Mouse (Mus musculus) liver, postnatal 0 days (tissue): ENCODE data around the gene Psmd8.
A peak's percentile ranks its signal among the peaks of the same experiment; 100 is the strongest.

ENCODE experiments used
- CTCF ChIP-seq: sonication (generic); IDR thresholded peaks from 2 replicates; pipeline ENCODE4 v1.5.1; 2016; ENCODE audit warnings: antibody characterized with exemption, low read depth
- EP300 ChIP-seq: IDR thresholded peaks from 2 replicates; pipeline ENCODE4 v1.6.1; 2016; ENCODE audit warnings: antibody characterized with exemption, low read depth, mild to moderate bottlenecking

DNA sequence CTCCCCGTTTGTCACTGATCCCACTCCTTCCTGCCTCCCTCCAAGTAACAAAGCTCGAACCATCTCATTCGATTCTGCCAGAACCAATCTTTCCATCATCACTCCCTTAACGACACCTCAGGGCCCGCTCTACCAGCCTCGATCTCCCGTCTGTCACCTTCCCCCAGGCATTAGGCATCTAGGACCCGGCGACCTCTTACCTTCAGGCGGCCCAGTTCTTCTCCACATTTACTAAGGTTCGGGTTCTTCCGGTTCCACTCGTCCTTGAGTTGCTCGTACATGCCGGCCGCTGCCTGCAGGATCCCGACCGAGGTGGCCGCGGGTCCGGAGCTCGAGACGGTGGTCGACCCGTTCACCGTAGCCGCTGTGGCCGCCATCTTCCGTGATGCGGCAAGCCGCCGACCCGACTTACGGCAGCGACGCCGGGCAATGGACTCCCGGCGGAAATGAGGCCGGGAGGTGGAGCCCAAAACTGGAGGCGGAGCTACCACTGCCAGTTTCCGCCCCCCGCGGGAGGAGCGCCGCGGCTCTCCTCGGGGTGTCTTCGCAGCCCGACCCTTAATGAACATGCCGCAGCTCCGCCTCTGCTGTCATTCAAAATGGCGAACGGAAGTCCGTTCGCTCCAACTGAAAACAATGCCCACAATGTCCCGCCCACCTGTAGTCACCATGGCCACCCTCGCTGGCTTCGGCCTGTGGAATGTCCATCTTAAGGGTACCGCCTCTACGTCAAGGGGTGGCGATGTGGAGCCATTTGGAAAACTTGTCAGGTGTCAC, at the start of gene Psmd8:
- peak; percentile 64 for TF ChIP-seq CTCF
- TF ChIP-seq EP300 = peak; percentile 69
